Mouse (Mus musculus) ES-E14 (cell line): ENCODE results near the gene Tmem120b.

Experiments used
- HCFC1 ChIP-seq: IDR thresholded peaks from 2 replicates; pipeline ENCODE4 v1.6.1; 2012; ENCODE audit warnings: low read length, inconsistent platforms, borderline replicate concordance; ENCODE audit not compliant: insufficient read depth
- ZNF384 ChIP-seq: IDR thresholded peaks from 2 replicates; pipeline ENCODE4 v1.6.1; 2012; ENCODE audit warnings: low read depth, low read length, inconsistent platforms

- TF ChIP-seq ZNF384 (no peak), HCFC1 (no peak)
Observed at GRCm38 (mm10) chr5:123143971-123144745, 75.9 kb downstream of the Tmem120b start.
